Mouse (Mus musculus) gastrocnemius, postnatal 10 days (tissue): ENCODE measurements around the gene Phldb3. TPM values are rescaled to one million over a fixed set of nuclear protein-coding genes. Genes with fewer than 3 reads are reported as not detected.
"Not testable (repeated sequence)": the region's sequence is repeated elsewhere in the genome, so short reads cannot be mapped to it uniquely, and the experiment has no call there.

Experiments
- DNase-seq: peaks from one replicate; pipeline ENCODE4 v3.0.0; 2021; ENCODE audit warnings: mixed read lengths
- total RNA-seq, 2 experiments: library from RNA; stranded (reverse); gene quantifications; 2 replicates each; pipeline ENCODE4 v1.2.3; 2021

Phldb3 gene
- total RNA-seq, 2 experiments from 2014 or later: 0.77 to 0.80 TPM

- no peak for DNase-seq
Observed at GRCm38 (mm10) chr7:24594309-24594803, 16.2 kb upstream of the Phldb3 start.

- no peak for DNase-seq
Observed at GRCm38 (mm10) chr7:24595464-24595863, 15.1 kb upstream of the Phldb3 start.

GRCm38 (mm10) chr7:24598121-24598520 is 12.4 kb upstream of the Phldb3 start:
- no peak for DNase-seq

DNA sequence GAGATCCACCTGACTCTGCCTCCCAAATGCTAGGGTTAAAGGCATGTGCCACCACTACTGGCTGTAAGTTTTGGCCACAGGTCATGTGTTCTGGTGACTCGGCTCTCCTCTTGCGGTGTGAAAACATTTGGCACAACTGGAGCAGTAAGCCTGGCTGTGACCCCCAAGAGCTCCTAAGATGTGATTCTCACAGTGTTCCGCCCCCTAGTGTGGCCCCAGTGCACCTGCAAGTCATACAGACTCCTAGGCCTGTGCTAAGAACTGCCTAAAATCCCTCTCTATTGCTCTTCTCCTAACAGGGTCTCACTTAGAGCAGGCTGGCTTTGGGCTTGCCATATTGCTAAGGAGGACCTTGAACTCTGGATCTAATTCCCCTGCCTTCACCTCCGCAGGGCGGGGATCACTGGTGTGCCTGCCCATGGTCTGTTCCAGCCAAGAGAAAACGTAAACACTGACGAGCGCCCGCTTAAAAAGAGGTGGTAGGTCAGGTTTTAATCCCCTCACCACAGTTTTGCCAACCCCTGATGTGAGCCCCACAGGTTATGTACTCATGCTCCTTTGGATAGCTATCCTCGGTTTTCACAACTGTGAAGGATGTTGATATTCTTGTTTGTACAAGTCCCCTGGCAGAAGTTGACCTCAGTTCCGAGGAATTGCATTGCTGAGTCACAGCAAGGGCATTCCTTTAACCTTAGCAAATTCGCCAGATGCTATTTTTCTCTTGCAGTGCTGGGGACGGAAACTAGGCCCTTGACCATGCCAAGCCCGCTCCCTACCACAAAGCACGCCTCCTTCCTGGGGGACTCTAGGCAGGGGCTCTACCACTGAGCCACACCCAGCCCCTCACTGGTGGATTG is 11.1 kb upstream of the Phldb3 start:
- no peak for DNase-seq

DNA sequence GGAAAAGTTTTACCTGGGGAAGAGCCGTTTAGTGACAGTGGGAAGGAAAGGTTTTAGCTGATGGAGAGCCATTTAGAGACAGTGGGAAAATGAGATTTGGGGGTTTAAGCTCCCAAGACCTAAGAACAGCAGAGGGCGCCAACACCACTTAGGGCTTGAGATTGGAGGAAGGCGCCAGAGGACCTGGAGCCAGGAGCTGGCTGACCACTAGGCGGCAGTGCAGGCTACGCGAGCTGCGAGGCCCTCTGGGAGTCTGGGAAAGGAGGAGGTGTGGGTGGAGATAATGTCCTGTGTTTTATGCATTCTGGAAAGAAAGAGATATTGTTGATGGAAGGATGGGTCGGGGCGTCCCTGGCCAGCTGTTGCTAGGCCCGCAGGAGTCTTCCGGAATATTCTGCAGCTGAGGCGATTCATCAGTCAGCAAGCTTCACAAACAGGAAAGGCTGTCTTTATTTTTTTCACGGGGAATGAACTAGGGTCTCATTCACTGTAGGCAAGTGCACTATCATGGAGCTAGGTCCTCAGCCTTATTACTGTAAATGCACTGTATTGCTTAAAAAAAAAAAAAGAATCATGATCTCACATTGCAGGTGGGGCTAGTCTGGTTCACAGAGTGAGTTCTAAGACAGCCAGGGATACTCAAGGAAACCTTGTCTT is 9.5 kb upstream of the Phldb3 start:
- peak; percentile 99 for DNase-seq

DNA sequence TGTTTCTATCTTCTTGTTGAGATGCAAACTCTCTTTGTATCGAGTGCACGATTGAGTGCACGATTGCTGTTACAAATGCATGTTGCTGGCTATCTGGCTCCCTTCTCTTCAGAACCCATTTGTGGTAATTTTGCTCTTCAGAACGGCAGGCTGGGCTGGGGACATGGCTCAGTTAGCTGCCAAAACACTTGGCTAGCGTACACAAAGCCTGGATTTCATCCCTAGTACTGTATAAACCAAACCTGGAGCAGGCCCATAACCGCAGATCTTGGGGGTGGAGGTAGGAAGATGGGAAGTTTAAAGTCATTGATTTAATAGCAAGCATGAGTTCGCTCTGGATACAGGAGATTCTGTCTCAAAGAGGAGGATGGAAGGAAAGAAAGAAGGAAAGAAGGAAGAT is 5.0 kb upstream of the Phldb3 start:
- DNase-seq: no peak

GRCm38 (mm10) chr7:24606046-24606445 is 4.5 kb upstream of the Phldb3 start:
- no peak for DNase-seq

DNA sequence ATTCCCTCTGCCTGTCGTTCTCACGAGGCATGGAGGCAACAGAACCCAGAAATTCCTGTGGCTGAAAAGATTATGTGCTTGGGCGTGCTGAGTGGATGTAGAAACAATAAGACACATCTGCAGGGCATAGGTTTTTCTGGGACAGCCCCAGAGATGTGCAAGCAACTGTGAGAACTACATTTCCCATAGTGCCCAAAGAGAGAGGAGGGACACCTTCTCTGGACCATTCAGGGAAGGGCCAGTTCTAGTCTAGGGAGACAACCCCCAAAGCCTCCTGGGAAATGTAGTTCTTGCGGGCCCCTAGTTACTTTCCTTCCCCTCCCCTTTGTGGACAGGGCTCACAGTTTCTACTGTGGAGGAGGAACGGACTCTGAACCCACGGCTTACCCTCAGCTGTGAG is 2.5 kb upstream of the Phldb3 start:
- peak; percentile 34 for DNase-seq

DNA sequence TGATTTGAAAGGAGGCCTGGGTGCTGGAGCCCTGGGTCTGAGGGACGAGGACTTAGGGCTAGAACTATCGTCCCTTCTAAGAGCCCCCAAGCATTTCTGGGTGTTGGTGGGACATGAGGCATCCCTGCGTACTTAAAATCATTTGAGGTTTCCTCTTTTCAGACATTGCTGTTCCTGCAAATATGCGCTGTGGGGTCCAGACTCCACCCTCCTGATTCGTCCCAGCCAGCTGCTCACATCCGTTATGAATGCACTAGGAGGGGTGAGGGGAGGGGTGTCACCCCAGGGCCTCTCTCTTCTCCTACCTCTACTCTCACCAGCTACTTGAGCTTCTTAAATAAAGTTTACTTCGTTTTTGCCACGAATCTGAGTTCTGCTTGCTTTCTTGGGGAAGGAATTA is 2.0 kb upstream of the Phldb3 start:
- no peak for DNase-seq

DNA sequence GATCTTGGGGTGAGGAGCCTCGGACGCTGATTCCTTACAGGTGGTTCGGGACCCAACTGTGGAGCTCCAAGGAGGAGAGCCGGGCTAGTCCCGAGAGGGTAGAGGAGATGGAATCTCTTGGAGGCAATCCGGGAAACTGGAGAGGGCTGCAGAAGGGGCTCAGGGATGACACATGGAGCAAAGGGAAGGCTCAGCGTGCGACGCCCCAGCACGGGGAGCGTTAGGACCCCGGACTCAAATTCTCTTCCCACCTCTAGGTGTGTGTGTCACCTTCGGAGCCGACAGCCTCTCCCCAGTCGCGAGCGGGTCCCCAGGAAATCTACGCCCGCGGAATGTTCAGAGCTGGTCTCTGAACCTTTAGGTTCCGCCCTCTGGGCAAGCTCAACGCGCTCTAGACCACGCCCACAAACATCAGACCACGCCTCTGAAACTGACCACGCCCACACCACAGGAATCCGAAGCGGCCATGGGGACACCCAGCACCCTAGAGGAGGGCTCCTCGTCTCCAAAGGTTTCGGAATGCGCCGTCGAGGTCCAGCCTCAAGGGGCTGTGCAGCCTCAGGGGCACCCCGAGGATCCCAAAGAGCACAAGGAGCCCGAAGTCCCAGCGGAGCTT is 424 bp downstream of the Phldb3 start:
- peak; percentile 84 for DNase-seq

DNA sequence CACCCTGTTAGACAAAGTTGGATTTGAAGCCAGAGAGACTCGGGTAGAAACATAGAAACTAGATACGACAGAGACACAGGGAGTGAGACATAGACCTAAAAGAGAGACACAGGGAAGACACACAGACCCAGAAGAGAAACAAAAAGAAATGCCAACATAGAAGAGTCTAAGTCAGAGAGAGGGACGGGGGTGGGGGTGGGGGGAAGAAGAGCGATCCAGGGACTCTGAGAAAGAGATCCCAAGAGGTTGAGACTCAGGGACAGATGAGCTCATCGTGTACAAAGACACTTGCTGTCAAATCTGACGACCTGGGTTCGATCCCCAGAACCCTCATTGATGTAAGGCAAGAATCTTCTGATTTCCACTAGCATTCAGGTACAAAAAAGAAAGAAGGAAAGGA is 1.1 kb downstream of the Phldb3 start:
- DNase-seq: no peak

DNA sequence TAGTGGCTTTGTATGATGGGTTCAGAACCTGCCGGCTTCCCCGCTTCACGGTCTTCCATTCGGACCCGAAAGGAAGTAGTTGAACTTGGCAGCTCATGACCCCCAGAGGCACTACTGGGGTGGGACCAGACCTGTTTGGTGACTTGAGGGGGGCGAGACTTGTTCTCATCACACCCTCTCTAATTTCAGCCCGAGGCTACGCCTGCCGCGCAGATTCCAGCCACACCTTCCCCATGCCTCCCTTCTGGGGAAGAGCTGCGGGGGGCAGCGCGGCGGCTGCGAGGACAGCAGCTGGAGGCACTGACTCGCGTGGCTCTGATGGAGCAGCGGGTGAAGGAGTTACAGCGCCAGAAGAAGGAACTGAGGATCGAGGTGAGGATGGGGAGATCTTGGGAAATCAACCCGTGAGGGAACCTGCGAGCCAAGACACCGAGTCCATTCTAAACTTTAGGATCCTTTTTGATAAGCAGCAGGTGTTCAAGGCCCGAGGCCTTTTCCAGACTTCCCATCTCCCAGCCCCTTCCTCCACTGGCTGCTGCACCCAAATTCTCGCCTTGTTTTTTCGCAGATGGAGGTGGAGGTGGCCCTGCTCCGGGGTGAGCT is 1.8 kb downstream of the Phldb3 start:
- DNase-seq: no peak

- DNase-seq: no peak
Observed at GRCm38 (mm10) chr7:24614816-24615215, 4.3 kb downstream of the Phldb3 start.

- DNase-seq: no peak
Observed at GRCm38 (mm10) chr7:24617763-24618162, 7.2 kb downstream of the Phldb3 start.

DNA sequence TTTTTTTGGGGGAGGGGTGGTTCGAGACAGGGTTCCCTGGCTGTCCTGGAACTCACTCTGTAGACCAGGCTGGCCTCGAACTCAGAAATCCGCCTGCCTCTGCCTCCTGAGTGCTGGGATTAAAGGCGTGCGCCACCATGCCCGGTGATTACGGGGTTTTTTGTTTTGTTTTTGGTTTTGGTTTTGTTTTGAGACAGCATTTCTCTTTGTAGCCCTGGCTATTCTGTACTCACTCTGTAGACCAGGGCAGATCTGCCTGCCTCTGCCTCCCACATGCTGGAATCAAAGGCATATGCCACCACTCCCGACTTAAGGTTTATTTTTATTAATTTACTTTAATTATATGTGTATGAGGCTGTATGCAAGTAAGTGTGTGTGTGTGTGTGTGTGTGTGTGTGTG is 7.8 kb downstream of the Phldb3 start:
- DNase-seq: not testable (repeated sequence)

GRCm38 (mm10) chr7:24619671-24620397 is 9.3 kb downstream of the Phldb3 start:
- DNase-seq: no peak

DNA sequence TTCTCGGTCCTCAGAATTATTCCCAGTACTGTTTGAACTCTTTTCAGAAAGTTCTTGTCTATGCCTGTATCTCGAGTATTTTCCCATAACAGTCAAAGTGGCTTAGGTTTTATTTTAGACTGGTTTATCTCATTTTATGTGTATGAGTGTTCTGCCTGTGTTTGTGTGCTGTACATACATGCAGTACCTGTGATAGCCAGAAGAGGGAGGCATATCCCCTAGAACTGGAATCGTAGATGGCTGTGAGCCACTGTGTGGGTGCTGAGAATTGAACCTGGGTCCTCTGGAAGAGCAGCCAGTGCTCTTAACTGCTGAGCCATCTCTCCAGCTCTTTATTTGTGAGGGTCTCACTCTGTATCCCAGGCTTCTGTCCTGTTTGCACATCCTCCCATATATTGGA is 10.6 kb downstream of the Phldb3 start:
- no peak for DNase-seq

GRCm38 (mm10) chr7:24622967-24623366 is 12.4 kb downstream of the Phldb3 start:
- DNase-seq: no peak

DNA sequence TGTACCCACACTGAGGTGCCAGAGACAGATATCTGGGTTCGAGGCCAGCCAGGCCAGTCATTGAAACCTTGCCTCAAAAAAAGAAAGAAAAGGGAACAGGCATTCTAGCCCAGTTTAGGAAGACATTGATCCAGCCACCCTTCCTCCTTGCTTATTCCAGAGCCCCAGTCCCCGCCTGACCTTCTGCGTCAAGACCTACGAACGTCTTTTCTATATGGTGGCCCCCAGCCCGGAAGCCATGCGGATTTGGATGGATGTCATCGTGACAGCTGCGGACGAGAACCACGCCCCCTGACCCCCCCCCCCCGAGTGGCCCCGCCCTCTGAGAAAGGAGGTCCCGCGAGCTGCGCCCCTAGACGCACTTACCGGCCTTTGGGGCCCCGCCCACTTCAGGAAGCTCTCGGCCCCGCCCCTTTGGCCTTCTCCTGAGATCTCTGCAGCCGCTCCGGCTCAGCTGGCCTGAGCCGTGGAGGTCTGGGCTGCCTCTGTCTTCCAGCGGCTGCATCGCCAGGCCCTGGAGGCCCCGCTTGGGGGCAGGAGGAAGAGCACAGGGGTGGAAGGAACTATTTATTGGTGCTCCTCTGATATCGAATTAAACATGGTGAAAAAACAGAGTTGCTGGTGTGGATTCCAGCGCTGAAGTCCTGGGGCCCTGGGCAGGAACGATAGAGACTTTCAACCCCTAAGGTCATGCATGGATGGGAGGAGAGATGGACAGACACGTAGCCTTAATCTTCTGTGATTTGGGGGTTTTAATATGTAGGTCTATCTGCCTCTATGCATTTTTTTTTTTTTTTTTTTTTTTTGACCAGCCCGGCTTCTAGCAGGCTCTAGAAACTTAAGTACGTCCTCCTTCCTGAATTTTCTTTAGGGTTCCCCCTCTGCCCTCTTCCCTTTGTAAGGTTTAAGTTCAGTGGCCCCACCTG is 18.4 kb downstream of the Phldb3 start:
- DNase-seq: peak; percentile 86

- no peak for DNase-seq
Observed at GRCm38 (mm10) chr7:24629672-24630071, 19.1 kb downstream of the Phldb3 start.
